ENCODE assay signal across 13 mouse cellular contexts in genomic region chr2:58156108-58156415, GRCm38 (mm10). TPM values are rescaled to one million over a fixed set of nuclear protein-coding genes. Genes with fewer than 3 reads are reported as not detected.
DNase-seq lines count a peak whose midpoint lies in the region; ATAC-seq and TF ChIP-seq lines count a peak whose summit lies in the region.
"Had no signal": no experiment of that assay in that cellular context is flagged by ENCODE, and none has a peak within 500 bp of the region (broad histone marks: within the 10 kb centered on the region; RNA-seq: fewer than 3 reads in every experiment).

No protein-coding gene starts in this region.

- 79% methylated on average over 5 of the region's 5 CpGs for WGBS in intestine, postnatal 0 days
- 83% methylated on average over 5 of the region's 5 CpGs for WGBS in intestine, embryonic 15.5 days
- WGBS in liver, postnatal 0 days (ENCODE audit: insufficient replicate concordance), result 39% methylated on average over 5 of the region's 5 CpGs
- WGBS in midbrain, embryonic 14.5 days, result 94% methylated on average over 5 of the region's 5 CpGs

- H3K36me3 ChIP-seq in intestine, postnatal 0 days (ENCODE audit: control insufficient read depth, insufficient read depth), result no peaks in the 10 kb centered on the region
- H3K36me3 ChIP-seq in intestine, embryonic 15.5 days, result no peaks in the 10 kb centered on the region
- no peaks in the 10 kb centered on the region; the same call in 1 of the 2 replicates for H3K36me3 ChIP-seq in liver, postnatal 0 days (replicated peaks; ENCODE audit: insufficient read depth, low read length)
- no peaks in the 10 kb centered on the region for H3K36me3 ChIP-seq in midbrain, embryonic 14.5 days (ENCODE audit: control insufficient read depth, insufficient read depth, low read length)
- H3K36me3 ChIP-seq: limb, embryonic 12.5 days had no signal

- DNase-seq in B cell, adult 2 months, result peak; percentile 52 to 56
- DNase-seq in c-Kit-positive CD71-positive TER-119-negative erythroid progenitor cells, embryonic 14.5 days (ENCODE audit: low read depth), result peak; percentile 33
- no peak for DNase-seq in liver, postnatal 0 days
- no peak for DNase-seq in urinary bladder, postnatal 10 days (ENCODE audit: low spot score)
- no peak for DNase-seq in right cerebral cortex, postnatal 25 days
- DNase-seq in midbrain, embryonic 14.5 days, result no peak
- DNase-seq: adrenal gland, postnatal 36 days; cerebellum, adult 11-12 months; layer of hippocampus, postnatal 36 days; lung, postnatal 14 days had no signal

- H3K4me2 ChIP-seq in intestine, postnatal 0 days (replicated peaks; ENCODE audit: low read depth), result 0 out of 2 replicates have a peak overlapping the region, but pooled peaks have one; percentile 1
- no peak overlapping the region for H3K4me2 ChIP-seq in intestine, embryonic 15.5 days (replicated peaks)
- peak overlapping the region; percentile 68 for H3K4me2 ChIP-seq in liver, postnatal 0 days (ENCODE audit: low read depth, low read length)
- H3K4me2 ChIP-seq in midbrain, embryonic 14.5 days (ENCODE audit: low read length), result no peak overlapping the region
- H3K4me2 ChIP-seq: limb, embryonic 12.5 days had no signal

- H3K27me3 ChIP-seq in intestine, postnatal 0 days (replicated peaks; ENCODE audit: control insufficient read depth, insufficient read depth, low read length), result no peaks in the 10 kb centered on the region
- no peaks in the 10 kb centered on the region for H3K27me3 ChIP-seq in intestine, embryonic 15.5 days (replicated peaks)
- H3K27me3 ChIP-seq in liver, postnatal 0 days (ENCODE audit: insufficient read depth, low read length), result no peaks in the 10 kb centered on the region
- no peaks in the 10 kb centered on the region for H3K27me3 ChIP-seq in midbrain, embryonic 14.5 days (ENCODE audit: control insufficient read depth, insufficient read depth, low read length)
- H3K27me3 ChIP-seq: limb, embryonic 12.5 days had no signal

- no peak for TF ChIP-seq CTCF in intestine, postnatal 0 days (IDR thresholded peaks at IDR 0.05; ENCODE audit: low read depth)
- no peak for TF ChIP-seq CTCF in liver, postnatal 0 days (IDR thresholded peaks at IDR 0.05; ENCODE audit: low read depth)

- H3K27ac ChIP-seq in intestine, postnatal 0 days (ENCODE audit: low read depth, low read length), result no peak overlapping the region
- no peak overlapping the region for H3K27ac ChIP-seq in intestine, embryonic 15.5 days
- peak overlapping the region; percentile 81 for H3K27ac ChIP-seq in liver, postnatal 0 days (ENCODE audit: low read depth)
- H3K27ac ChIP-seq in midbrain, embryonic 14.5 days (replicated peaks; ENCODE audit: low read depth, low read length), result no peak overlapping the region
- H3K27ac ChIP-seq: limb, embryonic 12.5 days had no signal

- no peaks in the 10 kb centered on the region for H3K4me1 ChIP-seq in intestine, postnatal 0 days (replicated peaks; ENCODE audit: control insufficient read depth, insufficient read depth, low read length)
- no peaks in the 10 kb centered on the region for H3K4me1 ChIP-seq in intestine, embryonic 15.5 days (replicated peaks)
- peaks cover 2% of the 10 kb centered on the region; the same call in 1 of the 2 replicates for H3K4me1 ChIP-seq in liver, postnatal 0 days (ENCODE audit: insufficient read depth)
- H3K4me1 ChIP-seq in midbrain, embryonic 14.5 days (ENCODE audit: control insufficient read depth, insufficient read depth, low read length), result no peaks in the 10 kb centered on the region

- no peak overlapping the region for H3K4me3 ChIP-seq in intestine, postnatal 0 days (ENCODE audit: low read depth, low read length)
- H3K4me3 ChIP-seq in intestine, embryonic 15.5 days (replicated peaks), result no peak overlapping the region
- H3K4me3 ChIP-seq in liver, postnatal 0 days (ENCODE audit: low read depth, low read length), result peak overlapping the region; percentile 33
- H3K4me3 ChIP-seq in midbrain, embryonic 14.5 days (replicated peaks; ENCODE audit: low read depth, low read length), result no peak overlapping the region
- H3K4me3 ChIP-seq: limb, embryonic 12.5 days had no signal

- no peaks in the 10 kb centered on the region for H3K9me3 ChIP-seq in intestine, postnatal 0 days (ENCODE audit: control insufficient read depth)
- H3K9me3 ChIP-seq in intestine, embryonic 15.5 days, result no peaks in the 10 kb centered on the region
- no peaks in the 10 kb centered on the region for H3K9me3 ChIP-seq in liver, postnatal 0 days (ENCODE audit: low read length)
- H3K9me3 ChIP-seq in midbrain, embryonic 14.5 days (ENCODE audit: control insufficient read depth, low read length), result no peaks in the 10 kb centered on the region
- H3K9me3 ChIP-seq: limb, embryonic 12.5 days had no signal

- no peak for TF ChIP-seq EP300 in liver, postnatal 0 days (IDR thresholded peaks at IDR 0.05; ENCODE audit: low read depth)

- no peak for ATAC-seq in intestine, postnatal 0 days
- ATAC-seq in intestine, embryonic 15.5 days, result no peak
- no peak for ATAC-seq in liver, postnatal 0 days
- no peak for ATAC-seq in midbrain, embryonic 14.5 days (ENCODE audit: low FRiP score, low TSS enrichment)

- H3K9ac ChIP-seq in intestine, postnatal 0 days (ENCODE audit: low read depth, low read length), result no peak overlapping the region
- no peak overlapping the region for H3K9ac ChIP-seq in intestine, embryonic 15.5 days
- 0 out of 2 replicates have a peak overlapping the region, but pooled peaks have one; percentile 42 for H3K9ac ChIP-seq in liver, postnatal 0 days (replicated peaks)
- H3K9ac ChIP-seq in midbrain, embryonic 14.5 days (replicated peaks; ENCODE audit: low read length), result no peak overlapping the region
- H3K9ac ChIP-seq: limb, embryonic 12.5 days had no signal

RNA-seq across cellular contexts. Expression of gene Cytip, which starts 39.3 kb away (rescaled TPM):
- 0.98 and 1.0 TPM in 2 replicates for polyA plus RNA-seq in intestine, postnatal 0 days (2015; fragmentation: Nextera tagmentation; extraction: Ambion mirVana)
- polyA plus RNA-seq in intestine, embryonic 15.5 days (2015; fragmentation: Nextera tagmentation; extraction: Ambion mirVana), result 1.3 TPM in 2 replicates
- 6.8 and 7.5 TPM in 2 replicates for polyA plus RNA-seq in liver, postnatal 0 days (2015; fragmentation: Nextera tagmentation; extraction: Ambion mirVana)
- polyA plus RNA-seq in midbrain, embryonic 14.5 days (2014; fragmentation: Nextera tagmentation; extraction: Ambion mirVana), result 0.38 TPM in 1 of 2 replicates, not detected in the other

Comparison
In these comparisons a context has a peak if more than half of its experiments do, and no peak if none do; other contexts are left out.
1. H3K4me2 ChIP-seq: peak in intestine, postnatal 0 days (single experiment) and liver, postnatal 0 days (single experiment); none in intestine, embryonic 15.5 days (single experiment) and midbrain, embryonic 14.5 days (single experiment).
2. DNase-seq: peak in B cell, adult 2 months (2 of 2) and c-Kit-positive CD71-positive TER-119-negative erythroid progenitor cells, embryonic 14.5 days (single experiment); none in liver, postnatal 0 days (single experiment), urinary bladder, postnatal 10 days (single experiment), right cerebral cortex, postnatal 25 days (single experiment) and midbrain, embryonic 14.5 days (single experiment).